Mouse (Mus musculus) lung, adult 2 months (tissue): ENCODE results near the gene Gck.

Source experiments
- CTCF ChIP-seq: fragments of 200-500 bp; IDR thresholded peaks from 2 replicates; pipeline ENCODE4 v1.5.1; 2011; ENCODE audit warnings: mild to moderate bottlenecking, low read length, control low read depth; ENCODE audit not compliant: insufficient read depth
- POLR2A ChIP-seq: fragments of 200-500 bp; IDR thresholded peaks from 2 replicates; pipeline ENCODE4 v1.6.1; 2011; ENCODE audit warnings: low read depth, mild to moderate bottlenecking, control low read depth, low read length, borderline replicate concordance; ENCODE audit errors: extremely low read depth

- no peak for TF ChIP-seq CTCF
- no peak for TF ChIP-seq POLR2A
Observed at GRCm38 (mm10) chr11:5851021-5851736, 98.7 kb downstream of the Gck start.
